Mouse (Mus musculus) thymus, postnatal 10 days (tissue): Measurements from ENCODE around the gene Tspan31.

Experiments
- DNase-seq, 2 experiments: peaks; one replicate each; pipeline ENCODE4 v3.0.0; 2021; ENCODE audit warnings: low spot score in 2 of 2

The Tspan31 gene

GRCm38 (mm10) chr10:127070190-127071121 is at the start of gene Tspan31:
TSS of gene Tspan31 (minus strand) at chr10:127070264.
- peak in 1 of 2 experiments; percentile 37 for DNase-seq

- no peak for DNase-seq
These were observed 49.2 kb upstream of the Tspan31 start for GRCm38 (mm10) chr10:127119229-127119628.

GRCm38 (mm10) chr10:127118470-127118869 is 48.4 kb upstream of the Tspan31 start:
- DNase-seq, result no peak

- DNase-seq, result no peak
These were observed 45.0 kb upstream of the Tspan31 start for GRCm38 (mm10) chr10:127115068-127115467.

GRCm38 (mm10) chr10:127114408-127114807 is 44.3 kb upstream of the Tspan31 start:
- DNase-seq, result no peak

- DNase-seq, result no peak
These were observed 41.2 kb upstream of the Tspan31 start for GRCm38 (mm10) chr10:127111001-127111887.

- no peak for DNase-seq
These were observed 38.2 kb upstream of the Tspan31 start for GRCm38 (mm10) chr10:127108262-127108583.

GRCm38 (mm10) chr10:127107563-127108261 is 37.6 kb upstream of the Tspan31 start:
- DNase-seq, result peak; percentile 42 to 50

- no peak for DNase-seq
These were observed 33.6 kb upstream of the Tspan31 start for GRCm38 (mm10) chr10:127103631-127104030.

- no peak for DNase-seq
These were observed 31.1 kb upstream of the Tspan31 start for GRCm38 (mm10) chr10:127101151-127101550.

GRCm38 (mm10) chr10:127100414-127100813 is 30.4 kb upstream of the Tspan31 start:
- DNase-seq, result no peak

- no peak for DNase-seq
These were observed 29.8 kb upstream of the Tspan31 start for GRCm38 (mm10) chr10:127099868-127100267.

- DNase-seq, result no peak
These were observed 29.1 kb upstream of the Tspan31 start for GRCm38 (mm10) chr10:127099191-127099590.

- no peak for DNase-seq
These were observed 28.4 kb upstream of the Tspan31 start for GRCm38 (mm10) chr10:127098514-127098913.

- DNase-seq, result no peak
These were observed 24.3 kb upstream of the Tspan31 start for GRCm38 (mm10) chr10:127094382-127094802.

- DNase-seq, result no peak
These were observed 22.7 kb upstream of the Tspan31 start for GRCm38 (mm10) chr10:127092742-127093141.

GRCm38 (mm10) chr10:127091507-127092396 is 21.7 kb upstream of the Tspan31 start:
- no peak for DNase-seq

- no peak for DNase-seq
These were observed 20.7 kb upstream of the Tspan31 start for GRCm38 (mm10) chr10:127090560-127091411.

GRCm38 (mm10) chr10:127085633-127086032 is 15.6 kb upstream of the Tspan31 start:
- no peak for DNase-seq

GRCm38 (mm10) chr10:127085052-127085451 is 15.0 kb upstream of the Tspan31 start:
- DNase-seq, result no peak
